Mouse (Mus musculus) heart, embryonic 16.5 days (tissue): ENCODE results near the gene Eva1b. TPM values are rescaled to one million over a fixed set of nuclear protein-coding genes. Genes with fewer than 3 reads are reported as not detected.
"Not testable (repeated sequence)": the region's sequence is repeated elsewhere in the genome, so short reads cannot be mapped to it uniquely, and the experiment has no call there.

Experiments
- ATAC-seq: fragments of 200-750 bp; cut with Nextera tagmentation; replicated peaks from 2 replicates; pipeline ENCODE4 v1.8.0; 2017; ENCODE audit warnings: moderate number of reproducible peaks; ENCODE audit not compliant: insufficient read depth, low FRiP score; ENCODE audit errors: extremely low read depth
- H3K27ac ChIP-seq: fragments of 300-500 bp; sonication (generic); 2 replicates; pipeline ENCODE4 v1.5.1; 2014; ENCODE audit warnings: mild to moderate bottlenecking, low read length, control low read depth, moderate library complexity
- H3K27me3 ChIP-seq: fragments of 300-500 bp; sonication (generic); 2 replicates; pipeline ENCODE4 v1.6.1; 2014; ENCODE audit warnings: low read length, mixed read lengths; ENCODE audit not compliant: control insufficient read depth, insufficient read depth
- H3K36me3 ChIP-seq: fragments of 300-500 bp; sonication (generic); 2 replicates; pipeline ENCODE4 v1.6.1; 2014; ENCODE audit not compliant: control insufficient read depth, insufficient read depth
- H3K4me1 ChIP-seq: fragments of 300-500 bp; sonication (generic); 2 replicates; pipeline ENCODE4 v1.6.1; 2014; ENCODE audit warnings: low read length, mixed read lengths; ENCODE audit not compliant: control insufficient read depth, insufficient read depth
- H3K4me2 ChIP-seq: fragments of 300-500 bp; sonication (generic); 2 replicates; pipeline ENCODE4 v1.6.1; 2014; ENCODE audit warnings: low read depth, mild to moderate bottlenecking, control low read depth, low read length
- H3K4me3 ChIP-seq: fragments of 300-500 bp; sonication (generic); 2 replicates; pipeline ENCODE4 v1.5.1; 2014; ENCODE audit warnings: mild to moderate bottlenecking, control low read depth, low read length
- H3K9ac ChIP-seq: fragments of 300-500 bp; sonication (generic); 2 replicates; pipeline ENCODE4 v1.6.1; 2014; ENCODE audit warnings: low read length, control low read depth
- H3K9me3 ChIP-seq: fragments of 300-500 bp; sonication (generic); replicated peaks from 2 replicates; pipeline ENCODE4 v1.6.1; 2016; ENCODE audit warnings: low read length; ENCODE audit not compliant: control insufficient read depth
- WGBS: fragments of 180-500 bp; shearing (Covaris S2); extraction: QIAGEN DNeasy Blood & Tissue Kit; methylation state at CpG from one replicate; pipeline ENCODE4 v1.1.7; 2014; 5-methylcytosine and 5-hydroxymethylcytosine counted together
- polyA plus RNA-seq: library from polyadenylated mRNA; unstranded; fragments of >200 nt; fragmentation: Nextera tagmentation; extraction: Ambion mirVana; gene quantifications from 2 replicates; pipeline ENCODE4 v1.2.1, GENCODE M21; 2015

The Eva1b gene
- polyA plus RNA-seq, 1 experiment from 2014 or later: 29.5 TPM

DNA sequence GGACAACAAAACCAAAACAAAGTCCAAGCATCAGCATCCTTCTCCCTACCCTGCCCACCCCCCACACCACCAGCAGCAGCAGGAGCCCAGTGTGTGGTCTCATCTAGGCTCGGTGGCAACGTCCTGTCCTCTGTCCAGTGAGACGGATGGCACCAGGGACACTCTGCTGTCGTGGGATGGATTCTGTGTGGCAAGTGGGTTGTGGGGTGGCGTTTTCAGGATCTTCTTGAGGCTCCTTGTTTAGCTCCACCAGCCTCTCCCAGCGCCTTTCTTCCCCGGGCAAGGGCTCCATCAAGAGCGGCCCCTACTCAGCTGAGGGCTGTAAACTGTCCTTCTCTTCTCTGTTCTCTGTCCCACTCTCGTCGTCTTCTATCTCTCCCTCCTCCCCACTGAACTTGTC lies 17.5 kb downstream of the Eva1b start:
- H3K9ac ChIP-seq, H3K27me3 ChIP-seq, ATAC-seq, H3K9me3 ChIP-seq, H3K4me3 ChIP-seq, H3K4me2 ChIP-seq, H3K27ac ChIP-seq: not testable (repeated sequence)
- WGBS: 65% methylated on average over 8 of the region's 10 CpGs
- Histone ChIP-seq H3K4me1 (peaks cover 19% of the 10 kb centered on the region), H3K36me3 (peaks cover 37% of the 10 kb centered on the region)

DNA sequence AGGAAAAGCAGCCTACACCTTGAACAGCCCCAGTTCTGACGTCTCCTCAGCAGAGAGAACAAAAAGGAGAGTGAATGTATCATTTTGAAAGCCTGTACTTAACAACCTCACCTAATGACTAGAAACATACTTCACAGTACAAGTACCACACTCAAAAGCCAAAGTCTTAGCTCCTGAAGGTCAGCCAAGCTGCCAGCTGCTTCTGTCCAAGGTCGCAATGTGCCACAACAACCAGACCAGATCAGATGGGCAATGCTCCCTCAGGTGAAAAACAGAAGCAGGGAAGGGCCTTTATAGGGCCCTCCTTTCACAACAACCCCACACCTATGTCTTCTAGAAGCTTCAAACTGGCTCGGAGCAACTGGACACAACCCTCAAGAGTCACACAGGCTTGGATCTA lies 18.5 kb downstream of the Eva1b start:
- ATAC-seq: no peak
- WGBS: 55% methylated on average over 3 of the region's 3 CpGs
- Histone ChIP-seq H3K9ac (no peak overlapping the region), H3K4me1 (peaks cover 19% of the 10 kb centered on the region), H3K4me3 (no peak overlapping the region), H3K27me3 (no peaks in the 10 kb centered on the region), H3K27ac (peak overlapping the region; percentile 84), H3K9me3 (no peaks in the 10 kb centered on the region), H3K36me3 (peaks cover 44% of the 10 kb centered on the region), H3K4me2 (no peak overlapping the region)

DNA sequence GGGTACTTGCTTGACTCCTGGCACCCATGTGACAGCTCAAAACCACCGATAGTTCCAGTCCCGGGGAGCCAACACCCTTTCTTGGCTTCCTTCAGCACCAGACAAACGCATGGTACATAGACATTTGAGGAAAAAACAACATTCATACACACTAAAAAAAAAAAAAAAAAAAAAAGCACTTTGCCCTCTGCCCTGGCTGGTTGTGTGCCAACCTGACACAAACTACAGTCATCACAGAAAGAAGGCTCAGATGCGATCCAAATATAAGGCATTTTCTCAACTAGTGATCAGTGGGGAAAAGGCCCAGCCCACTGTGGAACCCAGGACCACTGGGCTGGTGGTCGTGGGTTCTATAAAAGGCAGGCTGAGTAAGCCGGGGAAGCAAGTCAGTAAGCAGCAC lies 21.3 kb downstream of the Eva1b start:
- no peak overlapping the region for H3K9ac ChIP-seq
- no peaks in the 10 kb centered on the region for H3K27me3 ChIP-seq
- H3K4me2 ChIP-seq: no peak overlapping the region
- ATAC-seq: no peak
- no peaks in the 10 kb centered on the region for H3K9me3 ChIP-seq
- H3K4me3 ChIP-seq: no peak overlapping the region
- peaks cover 63% of the 10 kb centered on the region for H3K36me3 ChIP-seq
- 78% methylated on average over 6 of the region's 6 CpGs for WGBS
- no peak overlapping the region for H3K27ac ChIP-seq
- peaks cover 9% of the 10 kb centered on the region; the same call in 1 of the 2 replicates for H3K4me1 ChIP-seq

DNA sequence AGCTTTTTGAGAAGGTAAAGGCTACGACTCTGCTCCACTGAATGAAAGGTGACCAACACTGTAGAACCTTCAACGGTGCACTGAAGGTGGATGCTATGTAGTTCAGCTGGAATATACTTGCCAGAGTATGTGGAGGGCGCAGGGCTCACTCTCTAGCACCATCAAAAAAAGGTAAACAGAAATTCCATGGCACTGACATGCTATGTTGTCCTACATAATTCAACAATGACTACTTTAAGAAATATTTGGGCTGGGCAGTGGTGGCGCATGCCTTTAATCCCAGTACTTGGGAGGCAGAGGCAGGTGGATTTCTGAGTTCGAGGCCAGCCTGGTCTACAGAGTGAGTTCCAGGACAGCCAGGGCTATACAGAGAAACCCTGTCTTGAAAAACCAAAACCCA lies 23.2 kb downstream of the Eva1b start:
- not testable (repeated sequence) for H3K4me3 ChIP-seq, H3K4me1 ChIP-seq, H3K4me2 ChIP-seq, H3K9ac ChIP-seq, H3K27ac ChIP-seq, H3K27me3 ChIP-seq, ATAC-seq, H3K9me3 ChIP-seq
- 92% methylated on average over 5 of the region's 5 CpGs for WGBS
- peaks cover 80% of the 10 kb centered on the region for H3K36me3 ChIP-seq

DNA sequence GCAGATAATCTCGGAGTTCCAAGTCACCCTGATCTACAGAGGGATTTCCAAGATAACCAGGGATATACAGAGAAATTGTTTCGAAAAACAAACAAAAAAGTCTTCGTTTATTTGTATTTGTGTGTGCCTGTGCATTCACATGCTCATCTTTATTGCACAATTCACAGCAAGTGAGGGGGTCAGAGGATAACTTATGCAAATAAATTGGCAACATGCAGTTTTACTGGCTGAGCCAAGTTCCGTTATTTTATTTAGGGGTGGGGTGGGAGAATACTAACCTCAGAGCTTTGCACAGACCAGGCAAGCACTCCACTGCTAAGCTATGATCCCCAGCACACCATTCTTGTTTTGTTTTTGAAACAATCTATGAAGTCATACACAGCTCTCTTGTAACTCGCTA lies 26.3 kb downstream of the Eva1b start:
- H3K27me3 ChIP-seq: no peaks in the 10 kb centered on the region
- H3K9ac ChIP-seq: no peak overlapping the region
- no peak overlapping the region for H3K4me2 ChIP-seq
- no peaks in the 10 kb centered on the region for H3K9me3 ChIP-seq
- WGBS: 88% methylated on average over 5 of the region's 5 CpGs
- no peak overlapping the region for H3K4me3 ChIP-seq
- H3K4me1 ChIP-seq: no peaks in the 10 kb centered on the region
- H3K36me3 ChIP-seq: peaks cover 73% of the 10 kb centered on the region
- H3K27ac ChIP-seq: no peak overlapping the region
- ATAC-seq: no peak

DNA sequence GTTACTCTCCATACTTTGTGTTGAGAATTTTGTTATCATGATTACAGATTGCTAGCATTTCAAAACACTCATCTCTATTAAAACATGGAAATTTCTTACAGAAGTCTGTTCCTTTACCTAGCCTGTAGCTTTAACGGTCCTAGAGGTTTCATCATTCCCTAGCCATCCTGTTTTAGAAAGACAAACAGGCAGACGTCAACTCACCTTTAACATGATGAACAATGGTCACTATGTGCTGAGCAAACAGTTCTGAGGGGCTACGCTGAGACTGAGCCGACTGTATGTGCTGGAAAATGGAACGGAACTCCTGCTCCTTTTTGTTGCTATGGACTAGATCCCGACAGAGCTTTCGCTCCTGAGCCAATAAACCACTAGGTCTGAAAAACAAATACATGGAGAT lies 28.4 kb downstream of the Eva1b start:
- H3K9me3 ChIP-seq, H3K9ac ChIP-seq, ATAC-seq, H3K4me2 ChIP-seq, H3K4me3 ChIP-seq, H3K27ac ChIP-seq, H3K27me3 ChIP-seq, H3K4me1 ChIP-seq: not testable (repeated sequence)
- WGBS: 87% methylated on average over 7 of the region's 7 CpGs
- H3K36me3 ChIP-seq: peaks cover 68% of the 10 kb centered on the region

DNA sequence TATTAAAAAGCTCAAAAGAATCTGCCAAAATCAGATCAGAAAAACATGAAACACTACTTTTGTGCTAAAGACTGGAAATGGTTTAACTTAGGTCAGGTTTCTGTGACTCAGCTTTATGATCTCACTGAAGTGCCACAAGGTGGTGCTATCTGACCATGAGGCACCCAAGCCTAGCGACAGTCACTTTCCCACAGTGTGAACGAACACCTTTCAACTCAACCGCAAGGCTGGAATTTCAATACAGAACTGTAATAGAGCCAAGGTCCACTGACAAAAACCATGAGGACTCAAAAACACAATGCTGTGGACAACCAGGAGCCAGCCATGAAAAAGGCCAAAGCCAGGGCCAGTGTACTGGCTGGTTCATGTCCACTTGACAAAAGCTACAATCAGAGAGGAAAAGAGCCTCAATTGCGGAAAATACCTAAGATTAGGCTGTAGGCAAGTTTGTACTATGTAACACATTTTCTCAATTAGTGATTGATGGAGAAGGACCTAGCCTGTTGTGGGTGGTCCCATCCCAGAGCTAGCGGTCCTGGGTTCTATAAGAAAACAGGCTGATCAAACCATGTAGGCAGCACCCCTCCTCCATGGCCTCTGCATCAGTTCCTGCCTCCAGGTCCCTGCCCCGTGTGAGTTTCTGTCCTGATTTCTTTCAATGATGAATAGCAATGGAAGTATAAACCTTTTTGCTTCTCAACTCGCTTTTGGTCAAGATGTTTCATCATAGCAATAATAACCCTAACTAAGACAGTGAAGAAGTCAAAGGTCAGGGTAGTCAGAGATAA lies 33.8 kb downstream of the Eva1b start:
- Histone ChIP-seq H3K36me3 (peaks cover 35% of the 10 kb centered on the region), H3K27ac (no peak overlapping the region), H3K4me3 (no peak overlapping the region), H3K9ac (no peak overlapping the region), H3K4me1 (no peaks in the 10 kb centered on the region), H3K9me3 (no peaks in the 10 kb centered on the region), H3K4me2 (no peak overlapping the region), H3K27me3 (no peaks in the 10 kb centered on the region)
- peak; percentile 63; the same call in 1 of the 2 replicates for ATAC-seq
- WGBS: 52% methylated on average over 7 of the region's 7 CpGs

DNA sequence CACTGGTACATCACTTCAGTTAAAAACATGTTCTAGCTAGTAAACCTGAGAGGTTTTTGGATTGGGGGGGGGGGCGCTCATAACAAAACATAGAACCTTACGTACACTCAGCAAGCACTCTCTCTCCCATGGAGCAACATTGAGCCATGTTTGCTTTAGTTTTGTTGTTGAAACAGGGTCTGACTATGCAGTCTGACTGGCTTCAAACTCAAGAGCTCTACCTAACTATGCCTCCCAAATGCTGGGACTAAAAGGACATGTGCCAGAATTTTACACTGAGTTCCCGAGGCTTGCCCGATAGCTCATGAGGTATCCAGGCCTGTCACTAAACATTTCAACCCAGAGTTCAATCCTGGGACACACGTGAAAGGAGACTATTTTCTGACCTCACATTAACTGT lies 35.5 kb downstream of the Eva1b start:
- no peak overlapping the region for H3K4me2 ChIP-seq
- no peak overlapping the region for H3K4me3 ChIP-seq
- no peaks in the 10 kb centered on the region for H3K9me3 ChIP-seq
- no peak for ATAC-seq
- 76% methylated on average over 5 of the region's 5 CpGs for WGBS
- no peak overlapping the region for H3K9ac ChIP-seq
- H3K4me1 ChIP-seq: peaks cover 2% of the 10 kb centered on the region; the same call in 1 of the 2 replicates
- H3K27me3 ChIP-seq: no peaks in the 10 kb centered on the region
- H3K27ac ChIP-seq: no peak overlapping the region
- H3K36me3 ChIP-seq: peaks cover 21% of the 10 kb centered on the region

DNA sequence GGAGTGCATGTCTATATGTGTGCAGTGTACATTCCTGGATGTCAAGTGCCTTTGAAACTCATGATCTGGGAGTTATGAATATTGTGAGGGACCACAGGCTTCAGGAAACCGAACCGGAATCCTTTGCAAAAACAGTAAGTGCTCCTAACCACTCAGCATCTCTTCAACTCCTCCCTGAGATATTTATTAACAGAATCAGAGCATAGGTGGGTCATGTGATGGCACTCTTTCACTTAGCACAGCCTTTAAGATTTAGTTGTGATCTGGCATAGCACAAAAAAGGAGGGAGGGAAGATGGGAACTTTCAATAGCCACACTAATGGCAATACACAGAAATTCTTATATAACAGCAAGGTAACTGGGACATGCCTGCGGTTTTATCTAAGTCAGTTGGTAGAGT lies 39.6 kb downstream of the Eva1b start:
- 76% methylated on average over 3 of the region's 3 CpGs for WGBS
- Histone ChIP-seq H3K4me1 (peaks cover 2% of the 10 kb centered on the region; the same call in 1 of the 2 replicates), H3K4me3 (no peak overlapping the region), H3K27me3 (no peaks in the 10 kb centered on the region), H3K36me3 (peaks cover 14% of the 10 kb centered on the region; the same call in 1 of the 2 replicates), H3K9ac (no peak overlapping the region), H3K27ac (no peak overlapping the region), H3K4me2 (no peak overlapping the region), H3K9me3 (no peaks in the 10 kb centered on the region)
- no peak for ATAC-seq
